Mouse (Mus musculus) cerebellum, postnatal 36 days (tissue): ENCODE measurements at regions not wholly inside any gene's neighbourhood (a gene's known extent, or its start where the extent isn't known, plus 50 kb on each side); places are given as distances from the start of the nearest gene placed in this dataset.
A peak's percentile ranks its signal among the peaks of the same experiment; 100 is the strongest.

ENCODE experiments used
- DNase-seq, 2 experiments: peaks; one replicate each; pipeline ENCODE4 v3.0.0; 2021 to 2022; ENCODE audit warnings: mixed read lengths in 2 of 2

GRCm38 (mm10) chr6:127252000-127252721 is 100.2 kb upstream of the Ccnd2 start:
- no peak for DNase-seq

GRCm38 (mm10) chr6:127253935-127254334 is 101.9 kb upstream of the Ccnd2 start:
- DNase-seq: no peak

- DNase-seq: no peak
These were observed 112.1 kb upstream of the Ccnd2 start for GRCm38 (mm10) chr6:127263903-127264680.

DNA sequence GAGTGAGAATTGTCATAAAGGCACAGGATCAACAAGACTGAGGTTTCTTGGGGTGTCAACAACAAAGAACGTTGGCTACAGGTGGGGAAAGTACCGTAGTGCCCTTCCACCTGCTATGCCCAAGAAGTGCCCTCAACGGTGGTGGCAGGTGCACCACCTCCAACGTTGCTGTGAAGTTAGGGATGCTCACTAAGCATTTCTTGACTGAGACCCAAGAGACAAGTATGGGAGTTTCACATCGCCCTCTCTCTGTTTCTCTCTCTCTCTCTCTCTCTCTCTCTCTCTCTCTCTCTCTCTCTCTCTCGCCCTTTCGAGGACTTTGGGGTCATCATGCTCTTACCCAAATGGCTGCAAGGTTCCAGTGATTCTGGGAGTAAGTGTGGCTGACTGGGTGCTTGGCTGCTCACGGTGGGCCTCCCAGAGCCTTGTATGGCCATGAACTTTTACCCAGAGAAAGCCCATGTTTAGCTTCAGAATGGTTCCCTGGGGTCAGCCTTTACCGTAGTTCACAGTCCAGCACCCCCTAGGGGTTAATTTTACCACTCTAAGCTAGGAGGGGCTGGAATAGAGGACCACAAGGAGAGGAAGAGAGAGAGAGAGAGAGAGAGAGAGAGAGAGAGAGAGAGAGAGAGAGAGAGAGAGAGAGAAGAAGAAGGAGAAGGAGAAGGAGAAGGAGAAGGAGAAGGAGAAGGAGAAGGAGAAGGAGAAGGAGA is 113.2 kb upstream of the Ccnd2 start:
- no peak for DNase-seq

- peak; percentile 62 to 69 for DNase-seq
These were observed 114.2 kb upstream of the Ccnd2 start for GRCm38 (mm10) chr6:127265901-127266812.

- DNase-seq: peak in 1 of 2 experiments; percentile 8
These were observed 114.8 kb upstream of the Ccnd2 start for GRCm38 (mm10) chr6:127266813-127267165.

- no peak for DNase-seq
These were observed 117.0 kb upstream of the Ccnd2 start for GRCm38 (mm10) chr6:127269021-127269420.

GRCm38 (mm10) chr6:127269525-127270044 is 117.6 kb upstream of the Ccnd2 start:
- no peak for DNase-seq

DNA sequence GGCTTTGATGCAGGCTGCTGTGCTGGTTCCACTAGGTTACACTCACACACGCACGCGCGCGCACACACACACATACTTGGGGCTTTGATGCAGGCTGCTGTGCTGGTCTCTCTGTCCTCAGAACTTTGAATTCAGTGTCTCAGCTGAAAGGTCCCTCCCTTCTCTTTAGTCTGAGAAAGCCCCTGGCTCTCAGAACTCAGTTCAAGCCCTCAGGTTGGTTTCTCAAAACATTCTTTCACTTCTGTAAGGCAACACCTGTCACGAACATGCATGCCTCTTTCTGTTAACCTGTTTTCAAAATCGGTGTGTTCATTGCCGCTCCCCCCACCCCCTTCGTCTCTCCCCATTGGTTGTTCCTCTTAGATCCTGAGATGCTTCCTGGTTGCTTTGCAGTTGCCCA is 118.8 kb upstream of the Ccnd2 start:
- no peak for DNase-seq

- no peak for DNase-seq
These were observed 119.4 kb upstream of the Ccnd2 start for GRCm38 (mm10) chr6:127271418-127271817.

GRCm38 (mm10) chr6:127272630-127273029 is 120.6 kb upstream of the Ccnd2 start:
- no peak for DNase-seq

- no peak for DNase-seq
These were observed 122.9 kb upstream of the Ccnd2 start for GRCm38 (mm10) chr6:127274732-127275429.

GRCm38 (mm10) chr6:127275430-127275784 is 123.4 kb upstream of the Ccnd2 start:
- no peak for DNase-seq

GRCm38 (mm10) chr6:127276362-127276761 is 124.4 kb upstream of the Ccnd2 start:
- no peak for DNase-seq

DNA sequence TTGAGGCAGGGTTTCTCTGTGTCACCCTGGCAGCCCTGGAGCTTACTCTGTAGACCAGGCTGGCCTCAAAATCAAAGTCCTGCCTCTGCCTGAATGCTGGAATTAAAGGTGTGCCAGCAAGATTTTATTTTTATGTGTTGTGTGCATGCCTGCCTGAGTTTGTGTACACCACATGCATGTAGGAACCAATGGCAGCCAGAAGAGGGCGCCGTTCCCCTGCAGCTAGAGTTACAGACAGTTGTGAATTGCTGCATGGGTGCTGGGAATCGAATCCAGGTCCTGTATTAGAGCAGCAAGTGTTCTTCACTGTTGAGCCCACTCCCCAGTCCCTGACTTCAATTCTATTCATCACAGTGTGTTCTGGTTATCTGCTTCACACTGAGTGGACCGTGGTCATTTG is 126.4 kb upstream of the Ccnd2 start:
- DNase-seq: no peak

- no peak for DNase-seq
These were observed 132.2 kb upstream of the Ccnd2 start for GRCm38 (mm10) chr6:127284226-127284625.

DNA sequence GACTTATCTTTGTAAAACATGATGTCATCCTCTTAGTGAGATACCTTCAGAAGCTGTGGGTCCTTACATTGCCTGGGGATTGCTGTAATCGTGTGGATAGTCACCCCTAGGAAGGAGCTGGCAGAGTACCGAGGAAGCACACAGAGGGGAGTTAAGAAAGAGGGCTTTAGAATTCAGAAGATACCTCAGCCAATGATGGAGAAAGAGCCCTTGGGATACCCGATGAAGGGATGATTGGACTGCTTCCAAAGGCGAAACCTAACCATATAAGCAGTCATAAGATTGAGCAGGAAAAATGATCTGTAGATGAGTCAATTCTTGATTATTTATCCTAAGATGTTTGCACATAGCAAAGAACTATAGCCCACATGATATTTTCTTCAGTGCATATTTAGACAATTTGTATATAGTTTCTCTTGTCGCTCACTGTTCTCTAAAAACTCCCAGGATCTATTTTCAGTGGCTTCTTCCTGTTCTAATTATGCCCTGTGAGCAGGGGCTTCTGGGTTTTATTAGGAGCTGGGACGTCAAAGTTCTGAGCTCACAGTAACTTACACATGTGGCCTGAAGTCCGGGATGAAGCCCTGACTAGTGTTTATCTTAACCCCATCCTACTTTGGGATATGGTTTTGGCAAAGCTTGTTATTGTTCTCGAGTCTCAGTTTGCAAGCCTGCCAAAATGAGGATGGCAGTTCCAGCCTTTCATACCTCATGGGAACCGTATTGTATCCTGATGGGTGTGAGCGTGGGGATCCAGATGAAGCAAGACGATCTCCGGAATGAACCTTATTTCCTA is 134.9 kb upstream of the Ccnd2 start:
- DNase-seq: no peak

GRCm38 (mm10) chr6:127288946-127289345 is 137.0 kb upstream of the Ccnd2 start:
- DNase-seq: no peak

- DNase-seq: no peak
These were observed 139.9 kb upstream of the Ccnd2 start for GRCm38 (mm10) chr6:127291937-127292336.

DNA sequence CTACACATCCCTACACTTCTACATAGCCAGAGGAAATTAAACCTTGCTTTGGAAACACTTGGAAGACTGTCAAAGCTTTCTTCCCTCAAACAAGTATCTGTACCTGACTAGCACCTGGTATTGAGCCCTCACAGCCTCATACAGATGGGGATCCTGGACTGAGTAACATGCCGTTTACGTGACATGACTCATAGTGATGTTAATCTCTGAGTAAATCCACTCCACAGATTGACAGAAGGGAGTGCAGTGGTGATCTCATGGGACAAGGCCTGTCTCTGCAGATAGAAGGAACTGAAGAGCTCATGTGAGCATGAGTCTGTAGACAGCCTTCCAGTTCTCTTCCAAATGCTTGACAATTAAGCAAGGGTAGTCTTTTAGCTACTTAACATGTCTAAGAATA is 141.8 kb upstream of the Ccnd2 start:
- no peak for DNase-seq

GRCm38 (mm10) chr6:127298105-127298504 is 146.1 kb upstream of the Ccnd2 start:
- no peak for DNase-seq
